Mouse (Mus musculus) olfactory bulb, adult 2 months (tissue): ENCODE results near the gene Dpep1.

Experiments used
- CTCF ChIP-seq: fragments of 200-500 bp; IDR thresholded peaks from 2 replicates; pipeline ENCODE4 v1.5.1; 2012; ENCODE audit warnings: low read depth, mild to moderate bottlenecking, low read length, moderate library complexity; ENCODE audit not compliant: insufficient read depth
- POLR2A ChIP-seq: fragments of 200-500 bp; IDR thresholded peaks from 2 replicates; pipeline ENCODE4 v1.6.1; 2012; ENCODE audit warnings: mild to moderate bottlenecking, low read depth, low read length, moderate library complexity; ENCODE audit not compliant: insufficient read depth

DNA sequence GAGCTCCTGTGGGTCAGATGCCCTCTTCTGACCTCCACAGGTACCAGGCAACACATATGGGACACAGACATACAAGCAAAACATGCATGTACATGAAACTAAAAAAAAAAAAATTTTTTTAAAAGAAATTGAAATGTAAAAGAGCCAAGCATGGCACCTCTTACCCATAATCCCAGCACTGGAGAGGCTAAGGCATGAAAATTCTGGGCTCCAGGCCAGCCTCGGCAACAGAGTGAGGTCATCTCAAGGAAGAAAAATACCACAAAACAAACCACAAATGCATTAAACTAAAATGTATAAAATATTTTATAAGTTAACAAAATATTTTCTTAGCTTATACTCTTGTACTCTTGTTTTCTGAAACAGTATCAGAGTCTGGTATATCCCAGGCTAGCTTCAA lies 34.9 kb downstream of the Dpep1 start:
- TF ChIP-seq POLR2A (no peak), CTCF (no peak)
